Mouse (Mus musculus) hindbrain, embryonic 10.5 days (tissue): ENCODE measurements at regions not wholly inside any gene's neighbourhood (a gene's known extent, or its start where the extent isn't known, plus 50 kb on each side); places are given as distances from the start of the nearest gene placed in this dataset.

Experiments used
- DNase-seq: peaks from one replicate; pipeline ENCODE4 v3.0.0-alpha.2; 2017; ENCODE audit warnings: low spot score
- H3K27ac ChIP-seq: fragments of 300-500 bp; sonication (generic); 2 replicates; pipeline ENCODE4 v1.5.1; 2016; ENCODE audit warnings: mild to moderate bottlenecking, moderate library complexity
- H3K27me3 ChIP-seq: fragments of 300-500 bp; sonication (generic); 2 replicates; pipeline ENCODE4 v1.6.1; 2016; ENCODE audit warnings: mild to moderate bottlenecking; ENCODE audit not compliant: poor library complexity, insufficient read depth, severe bottlenecking
- H3K36me3 ChIP-seq: fragments of 300-500 bp; sonication (generic); 2 replicates; pipeline ENCODE4 v1.6.1; 2016; ENCODE audit warnings: mild to moderate bottlenecking, moderate library complexity
- H3K4me1 ChIP-seq: fragments of 300-500 bp; sonication (generic); replicated peaks from 2 replicates; pipeline ENCODE4 v1.6.1; 2016; ENCODE audit warnings: mild to moderate bottlenecking
- H3K4me3 ChIP-seq: fragments of 300-500 bp; sonication (generic); 2 replicates; pipeline ENCODE4 v1.5.1; 2016; ENCODE audit warnings: mild to moderate bottlenecking, moderate library complexity
- H3K9me3 ChIP-seq: fragments of 300-500 bp; sonication (generic); 2 replicates; pipeline ENCODE4 v1.6.1; 2016; ENCODE audit warnings: mild to moderate bottlenecking, moderate library complexity
- WGBS: fragments of 180-500 bp; shearing (Covaris S2); methylation state at CpG from one replicate; pipeline ENCODE4 v1.1.7; 2016; 5-methylcytosine and 5-hydroxymethylcytosine counted together

DNA sequence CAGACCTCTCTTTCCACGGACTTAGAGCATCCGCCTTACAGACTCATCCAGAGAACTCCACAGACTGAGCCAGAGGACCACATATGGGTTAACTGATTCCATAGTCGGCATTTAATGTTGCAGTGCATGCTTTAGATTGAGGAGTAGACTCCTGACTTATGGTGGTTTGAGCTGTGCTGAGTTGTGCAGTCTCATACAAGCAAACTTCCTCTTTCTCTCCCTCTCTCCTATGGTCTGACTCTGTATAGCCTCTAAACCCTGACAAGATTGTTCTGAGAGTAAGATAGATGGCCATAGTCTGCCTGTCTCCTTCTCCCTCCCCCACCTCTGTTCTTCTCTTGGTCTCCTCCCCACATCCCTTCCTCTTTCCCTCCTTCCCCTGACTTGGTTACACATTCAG is 616.0 kb downstream of the Ryr2 start:
- no peak for DNase-seq
- WGBS: 84% methylated on average over 3 of the region's 3 CpGs
- Histone ChIP-seq H3K27ac (no peak overlapping the region), H3K4me3 (no peak overlapping the region), H3K9me3 (no peaks in the 10 kb centered on the region), H3K36me3 (no peaks in the 10 kb centered on the region), H3K27me3 (no peaks in the 10 kb centered on the region), H3K4me1 (no peaks in the 10 kb centered on the region)

DNA sequence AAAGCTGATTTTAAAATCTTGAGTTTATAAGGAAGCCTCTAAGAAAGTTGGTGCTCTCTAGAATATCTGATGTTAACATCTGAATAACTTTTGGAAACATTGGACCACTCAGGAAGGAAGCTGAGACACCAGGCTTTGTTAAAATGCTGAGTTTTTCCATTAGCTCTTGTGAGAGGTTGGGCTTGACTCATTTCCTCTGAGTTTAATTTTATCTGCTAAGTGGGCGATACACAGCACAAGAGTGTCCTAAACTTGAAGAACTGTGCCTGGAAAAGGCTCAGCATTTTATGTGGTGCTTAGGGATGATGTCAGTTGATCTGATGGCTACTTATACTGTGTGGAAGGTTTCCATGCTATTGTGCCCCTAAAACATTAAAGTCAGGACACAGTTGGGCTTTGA is 623.6 kb downstream of the Ryr2 start:
- no peaks in the 10 kb centered on the region for H3K27me3 ChIP-seq
- no peak for DNase-seq
- H3K4me3 ChIP-seq: no peak overlapping the region
- no peaks in the 10 kb centered on the region for H3K4me1 ChIP-seq
- no peaks in the 10 kb centered on the region for H3K9me3 ChIP-seq
- no peak overlapping the region for H3K27ac ChIP-seq
- 88% methylated on average over 1 of the region's 1 CpGs for WGBS
- H3K36me3 ChIP-seq: no peaks in the 10 kb centered on the region

DNA sequence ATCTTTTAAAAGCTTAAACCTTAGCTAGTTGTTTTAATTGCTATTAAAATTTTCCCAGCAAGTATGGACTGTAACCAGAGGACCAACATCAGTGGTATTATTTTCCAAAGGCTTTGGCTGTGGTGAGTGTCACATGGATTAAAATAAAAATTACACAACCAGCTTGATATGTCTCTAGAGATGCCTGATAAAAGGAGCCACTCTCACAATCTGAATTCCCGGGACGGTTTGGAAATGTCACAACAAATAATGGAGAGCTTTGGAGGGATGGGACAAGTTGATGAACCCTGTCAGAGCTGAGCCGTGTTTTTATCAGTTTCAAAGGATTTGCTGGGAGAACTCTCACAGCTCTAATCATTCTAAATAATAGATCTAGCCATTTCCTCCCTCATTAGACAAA is 624.0 kb downstream of the Ryr2 start:
- Histone ChIP-seq H3K36me3 (no peaks in the 10 kb centered on the region), H3K27me3 (no peaks in the 10 kb centered on the region), H3K4me1 (no peaks in the 10 kb centered on the region), H3K9me3 (no peaks in the 10 kb centered on the region), H3K27ac (no peak overlapping the region), H3K4me3 (no peak overlapping the region)
- no peak for DNase-seq
- 56% methylated on average over 3 of the region's 3 CpGs for WGBS

DNA sequence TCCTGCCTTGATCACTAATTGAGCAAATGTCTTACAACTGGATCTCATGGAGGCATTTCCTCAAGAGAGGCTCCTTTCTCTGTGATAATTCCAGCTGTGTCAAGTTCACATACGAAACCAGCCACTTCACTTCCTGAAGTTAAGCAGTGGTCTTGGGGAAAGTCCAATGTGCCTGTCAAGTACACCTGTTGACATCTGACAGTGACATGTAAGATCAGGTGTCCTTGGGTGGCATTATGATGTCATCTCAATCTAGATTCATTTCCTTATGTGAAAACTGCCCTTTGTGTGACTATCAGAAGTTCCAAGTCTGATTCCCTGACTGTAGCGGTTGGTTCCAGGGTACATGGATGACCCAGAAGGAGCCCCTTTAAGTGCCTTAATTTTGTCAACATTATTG is 646.5 kb downstream of the Ryr2 start:
- 93% methylated on average over 2 of the region's 2 CpGs for WGBS

DNA sequence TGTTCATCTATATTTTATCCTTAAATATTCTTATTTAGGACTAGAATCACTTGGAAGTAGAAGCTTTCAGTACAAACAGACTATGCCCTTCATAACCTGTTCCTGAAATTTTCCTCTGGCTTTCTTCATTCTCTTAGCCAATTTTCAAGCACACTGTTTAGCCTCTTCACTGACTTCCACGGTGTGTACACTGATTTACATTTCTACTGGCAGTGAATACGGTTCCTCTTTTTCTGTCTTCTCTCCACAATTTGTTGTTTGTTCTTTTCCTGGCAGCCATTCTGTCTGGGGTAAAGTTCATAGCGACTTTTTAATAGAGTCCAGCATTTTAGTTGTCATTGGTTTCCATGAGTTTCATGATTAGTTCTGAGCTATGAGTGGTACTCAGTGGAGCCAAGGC is 651.6 kb downstream of the Ryr2 start:
- no peaks in the 10 kb centered on the region for H3K36me3 ChIP-seq
- H3K4me1 ChIP-seq: no peaks in the 10 kb centered on the region
- H3K27me3 ChIP-seq: no peaks in the 10 kb centered on the region
- DNase-seq: no peak
- no peaks in the 10 kb centered on the region for H3K9me3 ChIP-seq
- H3K4me3 ChIP-seq: no peak overlapping the region
- 78% methylated on average over 3 of the region's 3 CpGs for WGBS
- H3K27ac ChIP-seq: no peak overlapping the region

More for the DNA sequence above, 646.5 kb downstream of the Ryr2 start:
- no peaks in the 10 kb centered on the region for H3K27me3 ChIP-seq
- no peak overlapping the region for H3K27ac ChIP-seq
- H3K9me3 ChIP-seq: no peaks in the 10 kb centered on the region
- no peaks in the 10 kb centered on the region for H3K36me3 ChIP-seq
- no peak overlapping the region for H3K4me3 ChIP-seq
- DNase-seq: no peak
- no peaks in the 10 kb centered on the region for H3K4me1 ChIP-seq

DNA sequence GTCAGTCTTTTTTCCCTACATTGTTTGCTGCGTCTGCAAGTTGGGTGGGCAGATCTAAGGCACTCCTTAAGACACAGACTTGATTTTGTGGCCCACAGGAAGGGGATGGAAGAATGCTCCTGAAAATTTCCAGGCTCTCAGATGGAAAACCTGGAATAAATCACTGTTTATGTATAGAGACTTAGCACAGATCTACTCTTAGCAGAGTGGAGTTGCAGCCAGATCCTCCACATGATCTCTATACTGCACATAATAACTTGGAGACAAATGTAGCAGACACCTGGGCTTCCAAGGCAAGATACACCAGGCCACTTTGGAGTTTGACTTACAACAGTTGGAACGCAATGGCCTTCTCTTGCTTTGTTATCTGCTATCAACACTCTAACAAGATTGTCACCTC is 654.3 kb downstream of the Ryr2 start:
- H3K27me3 ChIP-seq: no peaks in the 10 kb centered on the region
- WGBS: 86% methylated on average over 2 of the region's 2 CpGs
- DNase-seq: no peak
- no peaks in the 10 kb centered on the region for H3K9me3 ChIP-seq
- H3K36me3 ChIP-seq: no peaks in the 10 kb centered on the region
- no peaks in the 10 kb centered on the region for H3K4me1 ChIP-seq
- no peak overlapping the region for H3K27ac ChIP-seq
- no peak overlapping the region for H3K4me3 ChIP-seq

DNA sequence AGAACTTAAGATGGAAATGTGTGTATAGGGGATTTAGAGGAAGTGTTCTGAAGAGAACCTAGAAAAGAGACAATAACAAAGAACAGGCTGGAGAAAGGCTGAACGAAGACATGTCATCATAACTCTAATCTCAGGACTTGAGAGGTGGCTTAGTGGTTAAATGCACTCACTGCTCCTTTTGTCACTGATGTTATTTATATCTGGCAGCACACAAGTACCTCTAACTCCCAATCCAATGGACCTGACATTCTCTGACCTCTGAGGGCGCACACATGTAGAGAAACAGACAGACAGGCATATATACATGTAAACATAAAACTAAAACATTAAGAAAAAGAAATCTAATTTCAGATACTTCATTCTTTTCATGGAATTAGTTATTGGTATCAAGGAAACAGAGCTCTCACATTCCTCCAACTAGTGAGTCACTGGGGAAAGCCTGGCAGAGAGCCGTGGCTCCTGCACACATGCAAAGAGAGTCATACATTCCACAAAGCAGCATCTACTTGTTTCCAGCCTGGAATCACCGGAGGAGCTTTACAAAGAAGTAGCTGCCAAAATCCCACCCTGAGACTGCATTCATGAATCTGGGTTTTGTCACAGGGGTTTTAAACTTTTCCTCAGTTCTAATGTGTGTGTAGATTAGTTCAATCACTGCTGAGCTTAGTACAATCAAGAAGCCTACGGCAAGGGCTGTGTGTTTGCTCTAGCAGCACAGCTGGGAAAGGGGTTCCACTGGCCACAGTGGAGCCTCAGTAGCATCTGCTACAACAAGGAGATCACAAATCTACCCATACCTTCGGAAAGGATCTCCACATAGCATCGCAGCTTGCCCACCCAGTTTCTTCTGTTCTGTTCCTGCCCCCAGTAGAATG is 674.0 kb downstream of the Ryr2 start:
- no peak for DNase-seq
- no peak overlapping the region for H3K27ac ChIP-seq
- no peak overlapping the region for H3K4me3 ChIP-seq
- no peaks in the 10 kb centered on the region for H3K9me3 ChIP-seq
- no peaks in the 10 kb centered on the region for H3K36me3 ChIP-seq
- H3K27me3 ChIP-seq: no peaks in the 10 kb centered on the region
- 83% methylated on average over 7 of the region's 7 CpGs for WGBS
- H3K4me1 ChIP-seq: no peaks in the 10 kb centered on the region

DNA sequence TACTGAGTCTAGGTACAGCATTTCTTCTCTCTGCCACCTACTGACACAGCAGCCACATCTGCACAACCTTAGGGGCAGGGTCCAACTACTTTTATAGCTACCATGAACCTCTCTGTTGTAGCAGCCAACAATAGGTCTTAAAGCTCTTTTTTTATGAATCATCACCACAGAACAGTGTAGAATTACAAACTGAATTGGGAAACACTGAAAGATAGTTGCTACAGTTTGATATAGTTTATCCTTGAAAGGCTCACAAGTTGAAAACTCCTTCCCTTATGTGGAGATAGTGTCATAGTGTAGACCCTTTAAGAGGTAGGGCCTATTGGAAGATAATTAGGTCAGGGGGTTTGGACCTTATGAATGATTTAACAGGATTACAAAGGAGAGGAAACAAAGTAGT is 679.9 kb downstream of the Ryr2 start:
- H3K27me3 ChIP-seq: no peaks in the 10 kb centered on the region
- no peak overlapping the region for H3K27ac ChIP-seq
- no peaks in the 10 kb centered on the region for H3K36me3 ChIP-seq
- no peak overlapping the region for H3K4me3 ChIP-seq
- H3K4me1 ChIP-seq: no peaks in the 10 kb centered on the region
- peaks cover 15% of the 10 kb centered on the region; the same call in 1 of the 2 replicates for H3K9me3 ChIP-seq
- DNase-seq: no peak

DNA sequence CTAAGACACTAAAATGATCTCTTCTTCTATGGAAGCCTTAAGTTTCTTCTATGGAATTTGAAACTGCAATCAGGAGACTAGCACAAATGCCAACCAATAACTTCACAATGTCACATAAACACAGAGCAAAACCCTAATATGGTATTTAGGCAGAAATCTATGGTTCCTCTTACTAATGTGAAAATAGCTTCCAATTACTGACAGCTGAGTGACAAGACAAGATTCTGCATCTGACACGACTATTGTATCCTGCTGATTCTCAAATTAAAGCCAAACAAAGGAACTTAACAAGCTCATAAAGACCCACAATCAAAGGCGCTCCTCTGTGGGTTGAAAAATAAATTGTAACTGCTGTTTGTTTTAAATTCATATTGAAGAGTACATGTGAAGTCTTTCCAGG is 714.7 kb downstream of the Ryr2 start:
- no peak for DNase-seq

DNA sequence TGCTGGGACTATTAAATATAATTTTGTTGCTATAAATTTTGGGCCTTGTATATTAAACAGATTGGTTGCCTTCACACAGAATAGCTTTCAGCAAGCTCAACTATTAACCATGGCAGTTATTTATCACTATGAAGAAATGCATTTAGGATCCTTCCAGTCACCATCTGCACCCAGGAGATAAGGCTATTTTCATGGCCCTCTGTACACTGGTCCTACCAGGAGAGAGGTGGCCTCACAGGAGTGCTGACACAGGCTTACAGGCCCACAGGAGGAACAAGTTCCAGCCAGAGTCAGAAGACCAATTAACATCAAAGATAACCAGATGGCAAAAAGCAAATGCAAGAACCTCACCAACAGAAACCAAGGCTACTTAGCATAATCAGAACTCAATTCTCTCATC is 731.3 kb downstream of the Ryr2 start:
- Histone ChIP-seq H3K4me1 (no peaks in the 10 kb centered on the region), H3K4me3 (no peak overlapping the region), H3K9me3 (peaks cover 7% of the 10 kb centered on the region), H3K36me3 (no peaks in the 10 kb centered on the region), H3K27me3 (no peaks in the 10 kb centered on the region), H3K27ac (no peak overlapping the region)
- no peak for DNase-seq

More for the DNA sequence above, 714.7 kb downstream of the Ryr2 start:
- Histone ChIP-seq H3K27ac (no peak overlapping the region), H3K27me3 (no peaks in the 10 kb centered on the region), H3K4me3 (no peak overlapping the region), H3K9me3 (no peaks in the 10 kb centered on the region), H3K36me3 (no peaks in the 10 kb centered on the region), H3K4me1 (no peaks in the 10 kb centered on the region)
- WGBS: 57% methylated on average over 2 of the region's 2 CpGs

DNA sequence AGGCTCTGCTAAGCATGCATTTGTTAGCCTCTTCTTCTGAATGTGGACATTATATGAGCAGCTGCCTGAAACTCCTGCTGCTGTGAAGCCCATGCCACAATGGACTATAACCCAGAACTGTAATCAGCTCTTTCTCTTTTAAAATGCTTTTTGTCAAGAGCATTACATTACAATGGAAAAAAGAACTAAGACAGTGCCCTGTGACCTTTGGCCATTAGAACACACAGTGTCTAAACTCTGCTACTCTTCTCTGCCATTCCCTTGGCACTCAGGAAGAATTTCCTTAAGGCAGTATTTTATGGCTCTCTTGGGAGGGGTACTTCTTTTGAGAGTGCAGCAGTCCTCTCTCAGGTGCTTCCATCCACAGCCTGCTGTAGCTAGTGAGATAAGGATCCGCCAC is 737.3 kb downstream of the Ryr2 start:
- no peak for DNase-seq
- WGBS: 74% methylated on average over 1 of the region's 1 CpGs
- Histone ChIP-seq H3K4me3 (no peak overlapping the region), H3K4me1 (no peaks in the 10 kb centered on the region), H3K27me3 (no peaks in the 10 kb centered on the region), H3K27ac (no peak overlapping the region), H3K36me3 (no peaks in the 10 kb centered on the region), H3K9me3 (no peaks in the 10 kb centered on the region)

DNA sequence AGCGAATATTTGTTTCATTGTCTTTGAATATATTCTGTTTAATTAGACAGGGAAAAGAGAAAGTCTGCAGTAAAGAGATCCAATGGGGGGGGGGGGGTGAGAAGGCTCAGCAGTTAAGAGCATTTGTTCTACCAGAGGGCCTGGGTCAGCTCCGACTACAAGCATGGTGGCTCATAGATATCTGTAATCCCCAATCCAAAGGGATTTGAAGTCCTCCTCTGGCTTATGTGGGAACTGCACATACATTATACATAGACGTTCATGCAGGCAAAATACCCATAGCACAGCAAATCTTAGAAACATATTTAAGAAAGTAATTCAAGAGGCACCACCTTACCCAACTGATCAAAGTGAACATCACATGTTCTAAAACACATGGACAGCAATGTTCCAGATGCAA is 743.9 kb downstream of the Ryr2 start:
- no peak for DNase-seq
- WGBS: 84% methylated on average over 3 of the region's 3 CpGs
- no peak overlapping the region for H3K27ac ChIP-seq
- no peak overlapping the region for H3K4me3 ChIP-seq
- H3K27me3 ChIP-seq: no peaks in the 10 kb centered on the region
- no peaks in the 10 kb centered on the region for H3K9me3 ChIP-seq
- H3K4me1 ChIP-seq: no peaks in the 10 kb centered on the region
- no peaks in the 10 kb centered on the region for H3K36me3 ChIP-seq

DNA sequence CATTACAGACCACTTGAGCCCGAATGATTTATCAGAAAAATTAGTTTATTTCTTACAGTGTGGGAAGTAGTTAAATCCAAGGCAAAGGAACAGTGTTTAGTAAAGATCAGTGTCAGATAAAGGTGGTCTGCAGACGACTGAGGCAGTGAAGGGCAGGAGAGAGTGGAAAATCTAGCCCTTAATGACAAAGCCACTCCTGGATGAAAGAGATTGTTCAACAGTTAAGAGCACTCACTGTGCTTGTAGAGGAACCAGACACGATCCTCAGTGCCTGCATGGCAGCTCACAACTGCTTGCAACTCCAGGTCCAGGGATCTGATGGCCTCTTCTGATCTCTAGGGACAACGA is 758.3 kb downstream of the Ryr2 start:
- no peak overlapping the region for H3K27ac ChIP-seq
- no peak overlapping the region for H3K4me3 ChIP-seq
- H3K27me3 ChIP-seq: no peaks in the 10 kb centered on the region
- 73% methylated on average over 4 of the region's 4 CpGs for WGBS
- no peaks in the 10 kb centered on the region for H3K36me3 ChIP-seq
- no peak for DNase-seq
- no peaks in the 10 kb centered on the region for H3K9me3 ChIP-seq
- no peaks in the 10 kb centered on the region for H3K4me1 ChIP-seq
